Mouse (Mus musculus) small intestine, adult 2 months (tissue): ENCODE measurements around the gene Smtnl2.

ENCODE experiments used
- CTCF ChIP-seq: fragments of 200-500 bp; IDR thresholded peaks from 2 replicates; pipeline ENCODE4 v1.5.1; 2012; ENCODE audit warnings: low read depth, mild to moderate bottlenecking, control low read depth, inconsistent platforms, low read length, moderate library complexity, mixed read lengths; ENCODE audit not compliant: insufficient replicate concordance, insufficient read length; ENCODE audit errors: extremely low read depth
- POLR2A ChIP-seq: fragments of 200-500 bp; IDR thresholded peaks from 2 replicates; pipeline ENCODE4 v1.6.1; 2012; ENCODE audit warnings: low read depth, mild to moderate bottlenecking, control low read depth, inconsistent platforms, low read length, moderate library complexity

GRCm38 (mm10) chr11:72417376-72417775 lies 5.9 kb upstream of the Smtnl2 start:
- TF ChIP-seq CTCF (no peak), POLR2A (no peak)
